Mouse (Mus musculus) retina, postnatal 7 days (tissue): Measurements from ENCODE around the gene Cish.

Source experiments
- DNase-seq: peaks from one replicate; pipeline ENCODE4 v3.0.0-alpha.2; 2012; ENCODE audit warnings: low read depth, low spot score

Cish gene

DNA sequence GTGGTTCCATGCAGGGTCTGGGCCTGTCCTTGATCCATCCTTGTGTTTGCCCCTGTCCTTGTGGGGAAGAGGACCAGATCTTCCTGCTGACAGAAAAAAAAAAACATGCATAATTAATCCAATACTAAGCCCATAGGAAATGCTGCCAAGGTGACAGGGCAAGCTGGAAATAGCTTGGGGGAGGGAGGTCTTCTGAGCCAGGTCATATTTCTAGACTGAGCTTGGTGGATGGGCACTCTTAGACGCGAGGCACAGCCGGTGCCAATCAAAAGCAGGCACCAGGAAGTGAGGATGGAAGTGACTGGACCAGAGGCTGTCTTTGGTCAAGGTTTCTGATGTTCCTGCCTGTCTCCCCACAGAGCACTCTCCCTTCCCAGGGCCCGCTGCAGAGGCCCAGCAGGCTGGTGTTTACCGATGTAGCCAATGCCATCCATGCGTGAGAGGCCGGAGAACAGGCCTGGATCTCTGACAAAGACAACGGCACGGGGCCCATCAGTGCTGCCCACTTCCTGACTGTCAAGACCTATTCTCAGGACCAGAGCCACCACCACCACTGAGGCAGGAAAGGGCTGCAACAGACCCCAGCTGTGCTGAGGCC is 51.9 kb downstream of the Cish start:
- DNase-seq, result no peak

GRCm38 (mm10) chr9:107349321-107349720 is 53.5 kb downstream of the Cish start:
- no peak for DNase-seq
